Mouse (Mus musculus) testis, adult 2 months (tissue): ENCODE data around the gene Dixdc1.

Experiments used
- CTCF ChIP-seq: fragments of 200-500 bp; IDR thresholded peaks from 2 replicates; pipeline ENCODE4 v1.5.1; 2012; ENCODE audit warnings: low read depth, mild to moderate bottlenecking, inconsistent platforms, low read length, moderate library complexity; ENCODE audit not compliant: control insufficient read depth, insufficient read depth, insufficient replicate concordance
- POLR2A ChIP-seq: fragments of 200-500 bp; IDR thresholded peaks from 2 replicates; pipeline ENCODE4 v1.6.1; 2012; ENCODE audit warnings: low read depth, mild to moderate bottlenecking, inconsistent platforms, low read length, moderate library complexity; ENCODE audit not compliant: control insufficient read depth

DNA sequence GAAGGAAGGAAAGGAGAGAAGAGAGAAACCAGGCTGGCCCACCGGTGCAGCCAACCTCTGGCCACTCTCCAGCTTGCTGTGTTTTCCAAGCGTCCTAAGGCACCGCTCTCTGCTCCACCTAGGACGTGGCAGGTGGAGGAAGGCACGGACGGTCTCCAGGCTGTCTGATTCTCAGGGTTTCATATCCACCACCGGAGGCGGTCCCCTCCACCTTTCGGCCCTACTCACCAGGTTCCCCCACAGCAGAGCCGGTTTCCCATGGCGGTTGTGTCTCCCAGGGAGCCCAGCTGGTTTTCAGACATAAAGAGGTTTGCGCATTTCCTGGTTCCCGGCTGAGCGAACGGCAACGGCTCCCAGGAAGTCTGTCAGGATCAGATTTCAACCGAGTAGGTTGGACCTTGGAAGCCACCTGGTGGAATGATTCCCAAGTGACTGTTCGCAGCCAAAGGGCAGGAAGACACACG, 6.9 kb upstream of the Dixdc1 start, which contains the start of gene 2310030G06Rik:
- TF ChIP-seq CTCF (no peak), POLR2A (no peak)
